Mouse (Mus musculus) liver, embryonic 14.5 days (tissue): Measurements from ENCODE around the gene A830018L16Rik. TPM values are rescaled to one million over a fixed set of nuclear protein-coding genes. Genes with fewer than 3 reads are reported as not detected.
A peak's percentile ranks its signal among the peaks of the same experiment; 100 is the strongest.

Source experiments
- ATAC-seq: fragments of 200-750 bp; cut with Nextera tagmentation; 2 replicates; pipeline ENCODE4 v1.8.0; 2017; ENCODE audit warnings: moderate number of reproducible peaks, mild to moderate bottlenecking, moderate library complexity; ENCODE audit not compliant: insufficient read depth
- DNase-seq, 3 experiments: peaks; one replicate each; pipeline ENCODE4 v3.0.0-alpha.2; 2012 to 2013; ENCODE audit warnings: low read depth in 3 of 3, low spot score in 3 of 3
- H3K27ac ChIP-seq: fragments of 300-500 bp; sonication (generic); 2 replicates; pipeline ENCODE4 v1.5.1; 2014; ENCODE audit warnings: moderate library complexity, mild to moderate bottlenecking, control low read depth, inconsistent platforms
- H3K27me3 ChIP-seq: fragments of 300-500 bp; sonication (generic); 2 replicates; pipeline ENCODE4 v1.6.1; 2014; ENCODE audit warnings: mild to moderate bottlenecking, low read length, moderate library complexity; ENCODE audit not compliant: control insufficient read depth, insufficient read depth
- H3K36me3 ChIP-seq: fragments of 300-500 bp; sonication (generic); replicated peaks from 2 replicates; pipeline ENCODE4 v1.6.1; 2014; ENCODE audit warnings: low read depth; ENCODE audit not compliant: control insufficient read depth, insufficient read depth
- H3K4me1 ChIP-seq, 2 experiments: fragments of 200-500 bp in 1 of 2; fragments of 300-500 bp in 1 of 2; sonication (generic) in 1 of 2; replicated peaks; 2 replicates each; pipeline ENCODE4 v1.6.1; 2012 to 2014; ENCODE audit warnings: antibody characterized with exemption in 1 of 2, inconsistent platforms in 1 of 2, low read length in 1 of 2; ENCODE audit not compliant: control insufficient read depth in 2 of 2, insufficient read depth in 2 of 2
- H3K4me2 ChIP-seq: fragments of 300-500 bp; sonication (generic); 2 replicates; pipeline ENCODE4 v1.6.1; 2014; ENCODE audit warnings: low read depth, mild to moderate bottlenecking, control low read depth, moderate library complexity
- H3K4me3 ChIP-seq, 2 experiments: fragments of 200-500 bp in 1 of 2; fragments of 300-500 bp in 1 of 2; sonication (generic) in 1 of 2; 2 replicates each; pipeline ENCODE4 v1.5.1; 2012 to 2014; ENCODE audit warnings: low read depth in 2 of 2, low read length in 2 of 2, mild to moderate bottlenecking in 2 of 2, control low read depth in 1 of 2, inconsistent platforms in 1 of 2, moderate library complexity in 1 of 2; ENCODE audit not compliant: insufficient read depth in 1 of 2
- H3K9ac ChIP-seq: fragments of 300-500 bp; sonication (generic); replicated peaks from 2 replicates; pipeline ENCODE4 v1.6.1; 2014; ENCODE audit warnings: mild to moderate bottlenecking, control low read depth, moderate library complexity
- H3K9me3 ChIP-seq: fragments of 300-500 bp; sonication (generic); 2 replicates; pipeline ENCODE4 v1.6.1; 2016; ENCODE audit warnings: low read length, mixed read lengths; ENCODE audit not compliant: control insufficient read depth
- CTCF ChIP-seq: IDR thresholded peaks from 2 replicates; pipeline ENCODE4 v1.5.1; 2016; ENCODE audit warnings: antibody characterized with exemption, low read depth, control low read depth
- EP300 ChIP-seq: IDR thresholded peaks from 2 replicates; pipeline ENCODE4 v1.6.1; 2016; ENCODE audit warnings: antibody characterized with exemption, low read depth
- WGBS: fragments of 180-500 bp; shearing (Covaris S2); extraction: QIAGEN DNeasy Blood & Tissue Kit; methylation state at CpG from one replicate; pipeline ENCODE4 v1.1.7; 2014; ENCODE audit not compliant: insufficient replicate concordance; 5-methylcytosine and 5-hydroxymethylcytosine counted together
- polyA plus RNA-seq, 2 experiments: library from polyadenylated mRNA; depleted of rRNA in 1 of 2; stranded (reverse) in 1 of 2; unstranded in 1 of 2; fragments of >200 nt; fragmentation: Nextera tagmentation in 1 of 2; extraction: Ambion mirVana in 1 of 2; gene quantifications; 2 replicates each; pipeline versions ENCODE4 v1.2.1 to v1.2.3; 2012 to 2014

Gene A830018L16Rik
- polyA plus RNA-seq (2012; rRNA removed): 0.01 TPM in 1 of 2 replicates, not detected in the other
- polyA plus RNA-seq (2014; fragmentation: Nextera tagmentation; extraction: Ambion mirVana): not detected in 2 replicates

GRCm38 (mm10) chr1:11413894-11414556 lies at the start of gene A830018L16Rik:
TSS of gene A830018L16Rik (plus strand) at chr1:11414105.
- ATAC-seq: no peak
- peaks cover 12% of the 10 kb centered on the region for H3K27me3 ChIP-seq
- no peaks in the 10 kb centered on the region for H3K36me3 ChIP-seq
- DNase-seq: no peak
- under 1% methylated on average over 50 of the region's 50 CpGs for WGBS
- H3K4me2 ChIP-seq: peak within 1 kb of the TSS; percentile 40
- H3K27ac ChIP-seq: no peak within 1 kb of the TSS
- no peak within 1 kb of the TSS for H3K9ac ChIP-seq
- TF ChIP-seq CTCF (peak; percentile 36), EP300 (no peak)
- H3K4me1 ChIP-seq: no peaks in the 10 kb centered on the region
- peak within 1 kb of the TSS in 1 of 2 experiments; percentile 16; a peak in 2 of 4 replicates for H3K4me3 ChIP-seq
- no peaks in the 10 kb centered on the region for H3K9me3 ChIP-seq

DNA sequence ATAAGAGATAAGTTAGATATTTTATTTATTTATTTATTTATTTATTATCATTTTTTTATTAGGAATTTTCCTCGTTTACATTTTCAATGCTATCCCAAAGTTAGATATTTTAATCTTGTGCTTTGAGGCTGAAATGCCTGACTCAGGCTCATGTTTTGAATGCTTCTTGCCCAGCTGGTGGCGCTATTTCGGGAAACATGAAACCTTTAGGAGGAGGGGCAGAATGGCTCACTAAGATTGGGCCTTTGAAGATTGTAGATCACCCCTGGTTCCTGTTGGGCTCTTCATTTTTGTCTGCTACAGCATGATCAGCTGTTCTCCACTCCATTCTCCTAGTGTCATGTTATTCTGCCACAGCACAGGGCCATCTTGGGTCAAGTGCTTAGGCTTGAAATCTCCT lies 28.1 kb upstream of the A830018L16Rik start:
- H3K4me1 ChIP-seq: no peaks in the 10 kb centered on the region
- 33% methylated on average over 3 of the region's 3 CpGs for WGBS
- H3K4me3 ChIP-seq: no peak overlapping the region
- DNase-seq (no peak), ATAC-seq (no peak)
- no peak overlapping the region for H3K9ac ChIP-seq
- H3K27me3 ChIP-seq: no peaks in the 10 kb centered on the region
- no peak for TF ChIP-seq EP300
- TF ChIP-seq CTCF: no peak
- H3K36me3 ChIP-seq: no peaks in the 10 kb centered on the region
- no peaks in the 10 kb centered on the region for H3K9me3 ChIP-seq
- no peak overlapping the region for H3K4me2 ChIP-seq
- no peak overlapping the region for H3K27ac ChIP-seq

GRCm38 (mm10) chr1:11395408-11395807 lies 18.5 kb upstream of the A830018L16Rik start:
- H3K4me3 ChIP-seq: no peak overlapping the region
- no peaks in the 10 kb centered on the region for H3K27me3 ChIP-seq
- no peaks in the 10 kb centered on the region for H3K36me3 ChIP-seq
- ATAC-seq: no peak
- no peaks in the 10 kb centered on the region for H3K4me1 ChIP-seq
- 37% methylated on average over 4 of the region's 4 CpGs for WGBS
- no peaks in the 10 kb centered on the region for H3K9me3 ChIP-seq
- TF ChIP-seq CTCF (no peak), EP300 (no peak)
- no peak overlapping the region for H3K9ac ChIP-seq
- no peak overlapping the region for H3K4me2 ChIP-seq
- no peak for DNase-seq
- H3K27ac ChIP-seq: no peak overlapping the region

GRCm38 (mm10) chr1:11395996-11396736 lies 17.7 kb upstream of the A830018L16Rik start:
- no peak overlapping the region for H3K9ac ChIP-seq
- no peaks in the 10 kb centered on the region for H3K27me3 ChIP-seq
- H3K36me3 ChIP-seq: no peaks in the 10 kb centered on the region
- no peak overlapping the region for H3K4me2 ChIP-seq
- no peaks in the 10 kb centered on the region for H3K4me1 ChIP-seq
- no peak overlapping the region for H3K27ac ChIP-seq
- no peak for ATAC-seq
- 77% methylated on average over 2 of the region's 2 CpGs for WGBS
- no peak overlapping the region for H3K4me3 ChIP-seq
- DNase-seq: no peak
- TF ChIP-seq EP300 (no peak), CTCF (no peak)
- no peaks in the 10 kb centered on the region for H3K9me3 ChIP-seq

DNA sequence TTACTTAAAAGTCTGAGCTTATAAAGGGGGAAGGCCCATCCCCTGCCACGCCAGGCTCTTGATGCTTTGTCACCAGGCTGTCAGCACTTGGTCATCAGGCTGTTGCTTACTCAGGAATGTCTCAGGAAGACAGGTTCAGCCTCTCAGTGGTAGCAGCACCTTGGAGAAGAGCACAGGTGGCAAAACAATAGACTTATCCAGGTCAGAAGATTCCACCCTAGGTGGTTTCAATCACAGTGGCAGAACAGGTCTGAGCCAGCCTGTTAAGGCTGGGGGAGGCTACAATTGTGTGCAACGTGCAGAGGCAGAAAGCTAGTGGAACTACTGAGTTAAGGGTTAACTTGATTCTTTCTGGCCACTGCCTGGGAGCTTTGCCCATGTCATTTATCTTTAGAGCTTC lies 12.7 kb upstream of the A830018L16Rik start:
- H3K36me3 ChIP-seq: no peaks in the 10 kb centered on the region
- H3K27ac ChIP-seq: no peak overlapping the region
- TF ChIP-seq CTCF (no peak), EP300 (no peak)
- no peak overlapping the region for H3K4me3 ChIP-seq
- DNase-seq (no peak), ATAC-seq (no peak)
- no peaks in the 10 kb centered on the region for H3K4me1 ChIP-seq
- no peak overlapping the region for H3K4me2 ChIP-seq
- H3K9ac ChIP-seq: no peak overlapping the region
- 25% methylated on average over 2 of the region's 2 CpGs for WGBS
- H3K27me3 ChIP-seq: no peaks in the 10 kb centered on the region
- H3K9me3 ChIP-seq: no peaks in the 10 kb centered on the region
